Mouse (Mus musculus) Patski (cell line): ENCODE measurements around the gene Caln1. TPM values are rescaled to one million over a fixed set of nuclear protein-coding genes. Genes with fewer than 3 reads are reported as not detected.
A peak's percentile ranks its signal among the peaks of the same experiment; 100 is the strongest.

Experiments used
- ATAC-seq: fragments of 100-300 bp; one replicate; pipeline ENCODE4 v1.8.0; 2021
- CTCF ChIA-PET: fragments of 350-600 bp; sonication (Branson Sonifier 250); formaldehyde crosslinking; loops from one replicate; lab custom pipeline; 2022; ENCODE audit warnings: inconsistent platforms; lab: Charles Lee
- POLR2A ChIA-PET: fragments of 350-600 bp; sonication (Branson Sonifier 250); formaldehyde crosslinking; loops from one replicate; lab custom pipeline; 2022; ENCODE audit warnings: antibody characterized with exemption, inconsistent platforms; lab: Charles Lee
- DNase-seq: peaks from one replicate; pipeline ENCODE4 v3.0.0-alpha.2; 2011; ENCODE audit warnings: low read depth, low spot score
- H3K27me3 ChIP-seq: fragments of 371-371 bp; one replicate; pipeline ENCODE4 v1.5.1; 2021
- CTCF ChIP-seq: fragments of 100-300 bp; IDR thresholded peaks from one replicate; pipeline ENCODE4 v1.5.1; 2021
- in situ Hi-C: fragments of 300-500 bp; cut with MboI; formaldehyde crosslinking; loops from 3 replicates; pipeline ENCODE4 v1.11.1; 2018; ENCODE audit warnings: low pct_unique_long_range_greater_than_20kb, mixed read lengths
- polyA plus RNA-seq: library from polyadenylated mRNA; unstranded; gene quantifications from one replicate; pipeline ENCODE4 v1.2.3, GENCODE M21; 2021

Caln1 gene
- not detected for polyA plus RNA-seq

GRCm38 (mm10) chr5:130369237-130369636 is at the start of gene Caln1:
TSS of gene Caln1 (plus strand) at chr5:130369455.
- DNase-seq (no peak), ATAC-seq (no peak)
- H3K27me3 ChIP-seq, result peaks cover 3% of the 10 kb centered on the region
- no peak for TF ChIP-seq CTCF
- in situ Hi-C loops, result no loop called here
- ChIA-PET CTCF (interaction anchor here (0.6 kb wide), 1 partner anchor 1387 kb away, joined by 3 read pairs; no protein-coding TSS in a partner anchor), POLR2A (no interaction called here)

GRCm38 (mm10) chr5:130319783-130320182 is 49.5 kb upstream of the Caln1 start:
- TF ChIP-seq CTCF, result no peak
- ChIA-PET CTCF (interaction anchor here (1.0 to 1.3 kb wide), 2 partner anchors 8 to 534 kb away, joined by 3 to 4 read pairs; no protein-coding TSS in a partner anchor), POLR2A (no interaction called here)
- DNase-seq (no peak), ATAC-seq (no peak)
- in situ Hi-C loops, result loop anchor here (25.0 kb wide), 1 partner anchor 1118 kb away; no protein-coding TSS in a partner anchor
- no peaks in the 10 kb centered on the region for H3K27me3 ChIP-seq

GRCm38 (mm10) chr5:130320485-130320884 is 48.8 kb upstream of the Caln1 start:
- peak; percentile 68 for TF ChIP-seq CTCF
- DNase-seq (no peak), ATAC-seq (peak; percentile 67)
- in situ Hi-C loops, result loop anchor here (25.0 kb wide), 1 partner anchor 1117 kb away; no protein-coding TSS in a partner anchor
- H3K27me3 ChIP-seq, result no peaks in the 10 kb centered on the region
- ChIA-PET POLR2A (interaction anchor here (0.5 kb wide), 1 partner anchor 12 kb away, joined by 4 read pairs; no protein-coding TSS in a partner anchor), CTCF (interaction anchor here (0.8 to 1.3 kb wide), 3 partner anchors 9 to 533 kb away, joined by 3 to 4 read pairs (median 3); no protein-coding TSS in a partner anchor)

- no peaks in the 10 kb centered on the region for H3K27me3 ChIP-seq
- in situ Hi-C loops, result no loop called here
- ATAC-seq, result no peak
- TF ChIP-seq CTCF, result no peak
- ChIA-PET CTCF (no interaction called here), POLR2A (no interaction called here)
- DNase-seq, result no peak
These were observed 43.8 kb upstream of the Caln1 start for GRCm38 (mm10) chr5:130325486-130325885.

GRCm38 (mm10) chr5:130327615-130328263 is 41.5 kb upstream of the Caln1 start:
- ATAC-seq (peak; percentile 20), DNase-seq (peak; percentile 19)
- ChIA-PET POLR2A (interaction anchor here (0.6 kb wide), 1 partner anchor 541 kb away, joined by 3 read pairs; no protein-coding TSS in a partner anchor), CTCF (interaction anchor here (1.5 kb wide), 1 partner anchor 55 kb away, joined by 4 read pairs; no protein-coding TSS in a partner anchor)
- no peaks in the 10 kb centered on the region for H3K27me3 ChIP-seq
- TF ChIP-seq CTCF, result no peak
- in situ Hi-C loops, result no loop called here

- in situ Hi-C loops, result no loop called here
- no peaks in the 10 kb centered on the region for H3K27me3 ChIP-seq
- POLR2A ChIA-PET, result interaction anchor here (0.6 to 0.8 kb wide), 2 partner anchors 16 to 474 kb away, joined by 5 read pairs; no protein-coding TSS in a partner anchor
- CTCF ChIA-PET, result interaction anchor here (1.2 to 1.5 kb wide), 2 partner anchors 9 to 56 kb away, joined by 3 to 4 read pairs; no protein-coding TSS in a partner anchor
- ATAC-seq (peak; percentile 53), DNase-seq (peak; percentile 34)
- no peak for TF ChIP-seq CTCF
These were observed 40.9 kb upstream of the Caln1 start for GRCm38 (mm10) chr5:130328366-130328765.

GRCm38 (mm10) chr5:130329889-130330288 is 39.4 kb upstream of the Caln1 start:
- ChIA-PET CTCF (no interaction called here), POLR2A (no interaction called here)
- H3K27me3 ChIP-seq, result no peaks in the 10 kb centered on the region
- ATAC-seq (no peak), DNase-seq (no peak)
- in situ Hi-C loops, result no loop called here
- no peak for TF ChIP-seq CTCF

GRCm38 (mm10) chr5:130330801-130331200 is 38.5 kb upstream of the Caln1 start:
- ChIA-PET CTCF (no interaction called here), POLR2A (no interaction called here)
- H3K27me3 ChIP-seq, result no peaks in the 10 kb centered on the region
- ATAC-seq (no peak), DNase-seq (no peak)
- in situ Hi-C loops, result no loop called here
- no peak for TF ChIP-seq CTCF

GRCm38 (mm10) chr5:130331206-130331605 is 38.0 kb upstream of the Caln1 start:
- no peak for TF ChIP-seq CTCF
- H3K27me3 ChIP-seq, result no peaks in the 10 kb centered on the region
- no peak for ATAC-seq
- in situ Hi-C loops, result no loop called here
- ChIA-PET POLR2A (no interaction called here), CTCF (no interaction called here)
- DNase-seq, result no peak

- in situ Hi-C loops, result no loop called here
- no peak for DNase-seq
- ChIA-PET CTCF (interaction anchor here (1.3 kb wide), 1 partner anchor 12 kb away, joined by 3 read pairs; no protein-coding TSS in a partner anchor), POLR2A (no interaction called here)
- ATAC-seq, result no peak
- no peak for TF ChIP-seq CTCF
- H3K27me3 ChIP-seq, result no peaks in the 10 kb centered on the region
These were observed 35.7 kb upstream of the Caln1 start for GRCm38 (mm10) chr5:130333566-130333965.

GRCm38 (mm10) chr5:130333971-130334370 is 35.3 kb upstream of the Caln1 start:
- POLR2A ChIA-PET, result no interaction called here
- CTCF ChIA-PET, result no interaction called here
- DNase-seq, result no peak
- TF ChIP-seq CTCF, result no peak
- no peak for ATAC-seq
- in situ Hi-C loops, result no loop called here
- H3K27me3 ChIP-seq, result no peaks in the 10 kb centered on the region
